Mouse (Mus musculus): ENCODE measurements at regions not wholly inside any gene's neighbourhood (a gene's known extent, or its start where the extent isn't known, plus 50 kb on each side); places are given as distances from the start of the nearest gene placed in this dataset.
"Not testable (repeated sequence)": the region's sequence is repeated elsewhere in the genome, so short reads cannot be mapped to it uniquely, and the experiment has no call there.

DNA sequence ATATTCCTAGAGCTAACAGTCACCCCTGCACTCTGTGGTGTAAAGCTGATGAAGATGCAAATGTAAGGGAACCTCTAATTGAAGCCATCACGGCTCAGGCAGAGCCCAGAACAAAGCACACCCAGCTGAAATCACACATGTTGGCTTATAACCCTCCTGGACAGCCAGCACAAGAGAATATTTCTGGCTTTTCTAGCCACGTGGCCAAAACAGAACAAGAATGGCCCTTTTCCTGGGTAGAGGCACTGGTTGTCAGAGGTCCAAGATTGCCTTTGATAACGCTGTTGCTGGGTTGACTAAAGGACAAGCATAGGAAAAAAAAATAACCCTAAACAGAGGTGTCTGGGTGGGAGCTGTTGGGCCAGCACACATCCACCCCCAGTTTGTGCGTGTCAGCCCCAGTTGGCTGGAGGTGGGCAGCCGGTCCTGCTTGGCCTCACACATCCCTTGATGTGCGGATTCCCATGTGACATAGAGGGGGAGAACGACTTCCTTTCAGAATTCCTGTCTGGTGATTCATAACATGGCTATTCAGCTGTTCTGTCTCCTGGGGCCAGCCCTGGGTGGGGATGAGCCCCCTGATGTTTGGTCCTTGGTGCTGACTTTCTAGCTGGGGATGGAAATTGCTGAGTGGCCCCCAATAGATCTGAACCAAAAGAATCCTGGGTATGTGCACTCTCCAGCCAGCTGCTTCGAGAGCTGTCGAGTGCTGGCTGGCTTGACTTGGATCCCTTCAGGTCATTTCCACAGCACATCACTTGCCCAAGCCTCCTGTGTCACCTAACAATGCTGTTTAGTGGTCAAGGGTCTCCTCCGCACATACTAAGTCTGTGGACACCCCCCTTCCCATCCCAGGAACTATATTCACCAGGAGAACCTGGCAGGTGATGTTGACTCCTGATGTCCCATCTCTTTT is 107.6 kb downstream of the Bod1 start:
- ATAC-seq (peak; percentile 93), DNase-seq (ENCODE audit: low read depth, low spot score) (peak; percentile 85)
- in situ Hi-C loops (cut with MboI; ENCODE audit: low pct_unique_long_range_greater_than_20kb) = no loop called here
- TF ChIP-seq CTCF (IDR thresholded peaks at IDR 0.05) = no peak
- H3K27me3 ChIP-seq = no peaks in the 10 kb centered on the region
- ChIA-PET POLR2A (interaction anchor here (0.9 to 2.1 kb wide), 3 partner anchors 9 to 195 kb away, joined by 4 to 7 read pairs (median 6); no protein-coding TSS in a partner anchor), CTCF (interaction anchor here (1.5 to 1.6 kb wide), 2 partner anchors 21 to 45 kb away, joined by 3 to 4 read pairs; no protein-coding TSS in a partner anchor)

DNA sequence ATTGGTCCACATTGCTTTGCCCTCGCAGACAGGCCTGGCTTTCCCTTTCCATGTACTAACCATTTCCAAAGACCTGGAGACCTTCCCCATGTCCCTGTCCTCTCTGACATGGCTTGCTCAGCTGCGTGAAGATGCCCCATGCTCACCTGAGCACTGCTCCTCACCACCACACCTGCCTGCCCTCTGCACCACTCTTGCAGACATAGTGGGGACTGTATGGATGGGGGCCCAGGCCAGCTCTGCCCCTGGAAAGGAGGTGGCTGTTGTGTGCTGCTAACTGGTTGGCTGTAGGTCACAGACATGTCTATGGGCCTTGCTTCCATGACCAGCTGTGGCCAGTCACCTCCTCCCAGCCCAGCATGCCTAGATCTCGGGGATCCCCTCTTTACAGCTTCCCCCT is 108.7 kb downstream of the Bod1 start:
- DNase-seq (ENCODE audit: low read depth, low spot score) = no peak

DNA sequence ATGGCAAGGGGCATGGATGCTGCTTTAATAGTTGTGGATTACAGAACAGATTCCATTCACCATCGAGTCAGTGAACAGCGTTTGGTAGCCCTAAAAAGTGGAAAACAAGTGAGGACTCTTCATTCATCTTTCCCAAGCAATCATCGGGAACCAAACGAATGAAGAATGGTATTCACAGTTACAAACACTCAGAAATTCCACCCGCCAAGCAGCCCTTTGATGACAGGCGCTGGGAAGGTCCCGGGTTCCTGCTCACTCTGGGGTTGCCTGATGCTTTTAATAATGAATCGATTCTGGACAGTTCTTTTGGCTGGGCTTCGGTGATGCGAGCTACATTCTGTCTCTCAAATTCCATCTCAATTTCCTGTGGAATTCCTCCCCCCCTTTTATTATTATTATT is 110.9 kb downstream of the Bod1 start:
- ATAC-seq (no peak), DNase-seq (ENCODE audit: low read depth, low spot score) (no peak)
- TF ChIP-seq CTCF (IDR thresholded peaks at IDR 0.05) = no peak
- CTCF ChIA-PET = no interaction called here
- no peaks in the 10 kb centered on the region for H3K27me3 ChIP-seq
- POLR2A ChIA-PET = no interaction called here
- in situ Hi-C loops (cut with MboI; ENCODE audit: low pct_unique_long_range_greater_than_20kb) = no loop called here

More for the DNA sequence above, 108.7 kb downstream of the Bod1 start:
- no peaks in the 10 kb centered on the region for H3K27me3 ChIP-seq
- in situ Hi-C loops (cut with MboI; ENCODE audit: low pct_unique_long_range_greater_than_20kb) = no loop called here
- ATAC-seq = no peak
- ChIA-PET POLR2A (interaction anchor here (0.5 to 2.0 kb wide), 3 partner anchors 8 to 78 kb away, joined by 3 to 7 read pairs (median 4); no protein-coding TSS in a partner anchor), CTCF (interaction anchor here (1.5 to 1.6 kb wide), 2 partner anchors 19 to 46 kb away, joined by 3 to 4 read pairs; no protein-coding TSS in a partner anchor)
- TF ChIP-seq CTCF (IDR thresholded peaks at IDR 0.05) = no peak

DNA sequence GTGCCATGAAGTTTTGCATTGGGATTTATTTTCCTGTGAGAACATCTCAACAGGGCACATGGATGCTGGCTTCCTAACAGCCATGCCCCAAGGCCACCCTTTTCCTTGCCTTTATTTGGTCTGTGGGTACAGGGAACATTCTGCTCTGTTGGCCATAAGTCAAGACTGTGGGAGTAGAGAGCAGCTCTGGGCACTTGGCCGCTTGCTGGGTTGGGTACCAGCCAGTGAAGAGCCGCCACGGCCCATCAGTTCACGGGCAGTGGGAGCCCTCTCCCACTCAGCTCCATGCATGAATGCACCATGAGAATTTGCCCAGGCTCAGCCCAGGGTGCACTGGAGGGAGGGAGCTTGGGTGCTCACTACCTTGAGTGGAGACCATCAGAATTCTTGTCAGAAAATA is 116.6 kb downstream of the Bod1 start:
- ATAC-seq (peak; percentile 80), DNase-seq (ENCODE audit: low read depth, low spot score) (peak; percentile 78)
- in situ Hi-C loops (cut with MboI; ENCODE audit: low pct_unique_long_range_greater_than_20kb) = loop anchor here (5.0 kb wide), 2 partner anchors 53 to 188 kb away; no protein-coding TSS in a partner anchor
- no peak for TF ChIP-seq CTCF (IDR thresholded peaks at IDR 0.05)
- ChIA-PET POLR2A (interaction anchor here (1.2 to 1.6 kb wide), 4 partner anchors 9 to 186 kb away, joined by 4 to 7 read pairs (median 5); no protein-coding TSS in a partner anchor), CTCF (interaction anchor here (0.9 to 1.2 kb wide), 3 partner anchors 11 to 60 kb away, joined by 3 to 7 read pairs (median 3); no protein-coding TSS in a partner anchor)
- H3K27me3 ChIP-seq = no peaks in the 10 kb centered on the region

DNA sequence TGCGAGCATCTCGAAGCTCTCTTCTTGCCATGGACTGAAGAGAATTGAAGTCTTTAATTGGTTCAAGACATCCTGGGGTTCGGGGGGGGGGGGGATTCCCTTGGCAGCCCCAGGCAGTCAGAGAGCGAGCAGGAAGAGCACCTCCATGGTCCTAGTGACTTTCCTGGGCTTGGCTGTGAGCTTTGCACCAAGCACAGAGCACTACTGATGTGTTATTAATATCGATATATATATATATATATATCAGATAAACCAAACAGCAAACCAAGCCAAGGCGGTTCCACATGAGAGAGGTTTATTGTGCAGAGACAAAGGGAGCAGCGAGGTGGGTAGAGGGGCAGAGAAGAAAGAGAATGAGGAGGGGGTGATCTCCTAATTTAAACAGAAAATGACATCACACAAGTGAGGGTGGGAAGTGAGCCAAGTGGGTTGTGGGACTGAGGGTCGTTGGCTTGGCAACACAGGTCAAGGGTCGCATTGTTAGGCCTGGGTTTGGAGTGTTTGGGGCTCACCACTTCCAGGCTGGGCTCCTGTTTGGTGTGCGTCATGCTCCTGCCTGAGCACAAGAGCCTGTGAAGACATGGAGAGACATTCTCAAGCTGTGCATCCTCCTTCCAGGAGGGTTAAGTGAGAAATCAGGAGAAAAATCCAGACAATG is 119.9 kb downstream of the Bod1 start:
- CTCF ChIA-PET = interaction anchor here (1.7 kb wide), 1 partner anchor 10 kb away, joined by 6 read pairs; no protein-coding TSS in a partner anchor
- no peaks in the 10 kb centered on the region for H3K27me3 ChIP-seq
- in situ Hi-C loops (cut with MboI; ENCODE audit: low pct_unique_long_range_greater_than_20kb) = no loop called here
- DNase-seq (ENCODE audit: low read depth, low spot score) (no peak), ATAC-seq (no peak)
- TF ChIP-seq CTCF (IDR thresholded peaks at IDR 0.05) = no peak
- POLR2A ChIA-PET = no interaction called here

DNA sequence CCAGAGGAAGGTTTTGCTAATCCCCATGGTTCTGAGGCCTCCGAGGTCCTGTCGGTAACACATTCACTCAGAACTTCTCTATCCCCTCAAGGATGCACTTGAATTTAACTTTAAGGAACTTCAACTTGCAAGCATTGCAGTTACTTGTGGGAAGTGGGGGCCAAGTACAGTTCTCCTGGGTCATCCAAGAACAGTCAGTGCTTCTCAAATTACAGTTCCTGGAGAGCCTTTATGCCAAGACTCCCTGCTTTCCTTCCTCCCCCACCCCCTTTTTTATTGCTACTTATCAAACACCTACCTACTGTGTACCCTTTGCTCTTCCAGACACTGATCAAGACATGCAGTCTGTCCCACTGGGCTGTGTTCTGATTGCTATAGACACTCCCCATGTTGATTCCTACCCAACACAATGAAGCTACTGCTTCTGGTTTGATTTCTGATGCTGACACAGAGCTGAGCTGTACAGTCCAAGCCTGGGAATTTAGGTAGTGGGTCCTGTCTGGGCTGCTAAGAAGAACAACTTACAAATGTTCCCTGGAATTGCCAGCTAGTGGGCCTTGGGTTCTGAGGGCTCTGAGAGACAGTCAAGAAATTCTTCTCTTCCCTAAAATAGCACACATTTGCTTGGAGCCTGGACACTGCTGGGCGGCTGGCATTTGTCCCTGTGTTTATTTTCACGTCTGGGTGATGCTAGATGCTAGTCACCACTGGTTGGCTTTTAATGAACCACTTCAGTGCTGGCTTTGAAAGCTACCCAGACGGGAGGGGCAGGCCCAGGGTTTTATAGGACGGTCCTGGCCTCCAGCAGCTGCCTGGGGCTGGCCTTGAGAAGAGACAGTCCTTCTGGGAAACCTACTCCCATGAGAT is 120.7 kb downstream of the Bod1 start:
- in situ Hi-C loops (cut with MboI; ENCODE audit: low pct_unique_long_range_greater_than_20kb) = no loop called here
- TF ChIP-seq CTCF (IDR thresholded peaks at IDR 0.05) = no peak
- ATAC-seq = peak; percentile 49
- POLR2A ChIA-PET = no interaction called here
- H3K27me3 ChIP-seq = no peaks in the 10 kb centered on the region
- DNase-seq (ENCODE audit: low read depth, low spot score) = no peak
- CTCF ChIA-PET = no interaction called here

DNA sequence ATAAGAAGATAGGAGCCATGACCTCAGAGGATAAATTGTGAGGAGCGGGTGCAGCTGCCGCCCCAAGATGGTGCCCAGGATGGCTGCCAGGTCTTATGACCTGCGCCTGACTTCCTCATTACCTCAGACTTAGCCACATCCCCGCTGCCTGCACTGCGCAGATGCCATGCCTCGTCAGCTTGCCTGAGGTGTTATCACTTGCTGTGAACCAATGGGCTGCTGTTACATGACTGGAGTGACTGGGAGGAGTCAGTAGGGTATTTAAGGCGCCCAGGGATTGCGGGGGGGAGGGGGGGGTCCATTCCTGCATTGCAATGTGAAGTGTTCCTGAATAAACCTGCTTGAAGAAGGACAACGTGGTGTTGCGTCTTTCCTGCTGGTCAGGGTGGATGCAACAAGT is 126.2 kb downstream of the Bod1 start:
- POLR2A ChIA-PET; CTCF ChIA-PET; DNase-seq (ENCODE audit: low read depth, low spot score); in situ Hi-C loops (cut with MboI; ENCODE audit: low pct_unique_long_range_greater_than_20kb); H3K27me3 ChIP-seq; ATAC-seq: not testable (repeated sequence)

DNA sequence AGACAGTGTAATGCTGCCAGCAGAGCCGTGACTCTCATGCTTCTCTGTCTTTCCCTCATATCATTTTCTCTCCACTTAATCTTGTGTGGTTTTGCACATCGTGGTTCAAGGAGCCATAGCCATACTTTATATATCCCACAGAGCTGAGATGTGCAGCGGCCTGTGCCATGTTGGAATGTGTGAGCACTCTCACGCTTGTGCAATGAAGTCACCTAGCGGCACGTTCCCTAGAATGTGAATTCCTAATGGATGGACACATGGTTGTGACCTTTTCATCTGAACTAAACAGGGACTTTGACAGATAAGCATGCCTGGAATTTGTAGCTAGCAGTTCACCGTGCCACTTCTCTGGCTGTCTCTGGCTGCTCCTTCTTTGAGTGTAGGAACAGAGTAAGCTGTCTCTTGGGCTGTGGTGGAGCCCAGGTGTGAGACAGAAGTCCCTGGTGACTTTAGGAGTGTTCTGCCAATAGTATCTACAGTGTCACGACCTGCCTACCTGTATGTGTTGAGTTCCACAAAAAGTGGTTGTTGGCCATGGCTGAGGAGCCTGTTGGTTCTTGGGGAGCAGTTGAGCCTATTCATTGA is 129.0 kb downstream of the Bod1 start:
- DNase-seq (ENCODE audit: low read depth, low spot score) (peak; percentile 75), ATAC-seq (peak; percentile 90)
- no peaks in the 10 kb centered on the region for H3K27me3 ChIP-seq
- CTCF ChIA-PET = interaction anchor here (1.0 to 2.1 kb wide), 12 partner anchors 10 to 174 kb away, joined by 3 to 7 read pairs (median 4); no protein-coding TSS in a partner anchor
- TF ChIP-seq CTCF (IDR thresholded peaks at IDR 0.05) = peak; percentile 18
- POLR2A ChIA-PET = interaction anchor here (0.8 to 3.3 kb wide), 6 partner anchors 12 to 177 kb away, joined by 3 to 18 read pairs (median 4); partner anchors contain the start of gene Stc2
- in situ Hi-C loops (cut with MboI; ENCODE audit: low pct_unique_long_range_greater_than_20kb) = no loop called here

DNA sequence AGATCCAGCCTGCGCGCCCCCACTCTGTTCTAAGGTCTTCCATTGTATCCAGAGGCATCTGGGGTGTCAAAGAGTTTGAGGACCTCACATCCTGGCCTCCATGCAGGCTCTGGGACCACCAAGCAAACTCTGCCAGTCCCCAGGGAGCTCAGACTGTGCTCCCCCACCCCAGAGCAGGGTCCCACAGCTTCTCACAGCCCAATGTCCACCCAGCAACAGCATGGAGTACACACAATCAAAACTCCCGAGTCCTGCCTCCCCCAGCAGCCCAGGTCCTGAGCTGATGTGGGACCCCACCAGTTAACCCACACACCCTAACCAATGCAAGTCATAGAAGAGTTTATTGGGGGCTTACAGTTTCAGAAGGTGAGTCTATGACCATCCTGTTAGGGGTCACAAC is 130.3 kb downstream of the Bod1 start:
- ChIA-PET POLR2A (interaction anchor here (0.7 to 3.3 kb wide), 7 partner anchors 12 to 178 kb away, joined by 3 to 18 read pairs (median 5); partner anchors contain the start of gene Stc2), CTCF (interaction anchor here (0.6 to 2.1 kb wide), 10 partner anchors 11 to 173 kb away, joined by 3 to 7 read pairs (median 5); no protein-coding TSS in a partner anchor)
- in situ Hi-C loops (cut with MboI; ENCODE audit: low pct_unique_long_range_greater_than_20kb) = no loop called here
- DNase-seq (ENCODE audit: low read depth, low spot score) = no peak
- ATAC-seq = no peak
- TF ChIP-seq CTCF (IDR thresholded peaks at IDR 0.05) = no peak
- H3K27me3 ChIP-seq = no peaks in the 10 kb centered on the region

Measured in Patski (cell line).